Mouse (Mus musculus) cerebellum, adult 2 months (tissue): ENCODE measurements around the gene Atp6v1b1.

ENCODE experiments used
- CTCF ChIP-seq: fragments of 200-500 bp; IDR thresholded peaks from 2 replicates; pipeline ENCODE4 v1.5.1; 2011; ENCODE audit warnings: low read depth, mild to moderate bottlenecking, control low read depth, low read length, moderate library complexity, borderline replicate concordance; ENCODE audit not compliant: insufficient read depth
- POLR2A ChIP-seq: fragments of 200-500 bp; IDR thresholded peaks from 2 replicates; pipeline ENCODE4 v1.6.1; 2011; ENCODE audit warnings: low read length, control low read depth, borderline replicate concordance; ENCODE audit not compliant: insufficient read depth

GRCm38 (mm10) chr6:83707738-83708510 is 34.9 kb upstream of the Atp6v1b1 start:
- TF ChIP-seq CTCF (no peak), POLR2A (no peak)
